Mouse (Mus musculus) kidney, postnatal 25 days (tissue): ENCODE data around the gene Dzip1l.
"Not testable (repeated sequence)": the region's sequence is repeated elsewhere in the genome, so short reads cannot be mapped to it uniquely, and the experiment has no call there.

Experiments used
- DNase-seq, 2 experiments: peaks; one replicate each; pipeline ENCODE4 v3.0.0; 2021; ENCODE audit warnings: mixed read lengths in 2 of 2

Gene Dzip1l

GRCm38 (mm10) chr9:99629281-99630011 lies at the start of gene Dzip1l:
Gene Dzip1l, plus strand, starts transcription at chr9:99629496.
- DNase-seq: peak; percentile 93 to 95

- DNase-seq: peak in 1 of 2 experiments; percentile 60
These were observed 48.6 kb upstream of the Dzip1l start for GRCm38 (mm10) chr9:99580655-99581054.

GRCm38 (mm10) chr9:99587505-99588202 lies 41.6 kb upstream of the Dzip1l start:
- DNase-seq: peak; percentile 49 to 64

DNA sequence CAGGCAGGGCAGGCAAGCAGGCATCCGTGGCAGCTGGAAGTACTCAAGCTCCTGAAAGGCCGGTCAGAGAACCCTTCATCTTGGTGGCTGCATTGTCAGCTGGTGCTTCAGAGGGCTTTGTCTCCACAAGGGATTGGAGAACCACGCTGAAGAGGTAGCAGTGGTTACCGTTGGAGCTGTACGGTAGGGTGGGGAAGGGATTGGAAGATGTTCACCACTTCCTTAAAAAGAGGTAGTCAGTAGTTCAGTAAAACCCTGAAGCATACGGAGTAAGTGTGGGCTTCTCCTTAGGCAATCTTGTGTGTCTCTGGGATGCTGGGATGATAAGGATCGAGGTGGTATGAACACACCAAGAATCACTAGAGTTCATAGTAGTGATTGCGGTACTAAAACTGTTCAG lies 38.2 kb upstream of the Dzip1l start:
- no peak for DNase-seq

DNA sequence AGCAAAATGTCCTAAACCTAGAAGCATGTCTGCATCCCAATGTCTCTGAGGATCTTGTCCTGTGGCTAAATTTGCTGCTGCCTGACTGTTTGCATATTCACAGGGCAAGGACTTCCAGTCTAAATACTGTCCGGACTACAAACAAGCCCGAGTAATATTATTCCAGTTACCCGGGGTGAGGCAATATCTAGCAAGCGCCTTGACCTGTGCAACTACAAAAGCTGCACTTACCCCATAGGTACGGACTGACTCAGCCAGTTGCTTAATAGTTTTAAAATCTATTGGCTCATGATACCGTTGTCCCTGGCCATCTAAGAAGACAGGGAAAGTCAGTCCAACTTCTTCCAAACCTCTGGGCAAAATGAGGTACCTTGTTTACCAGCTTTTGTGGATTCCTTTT lies 30.2 kb upstream of the Dzip1l start:
- DNase-seq: not testable (repeated sequence)

GRCm38 (mm10) chr9:99603566-99603965 lies 25.7 kb upstream of the Dzip1l start:
- no peak for DNase-seq

DNA sequence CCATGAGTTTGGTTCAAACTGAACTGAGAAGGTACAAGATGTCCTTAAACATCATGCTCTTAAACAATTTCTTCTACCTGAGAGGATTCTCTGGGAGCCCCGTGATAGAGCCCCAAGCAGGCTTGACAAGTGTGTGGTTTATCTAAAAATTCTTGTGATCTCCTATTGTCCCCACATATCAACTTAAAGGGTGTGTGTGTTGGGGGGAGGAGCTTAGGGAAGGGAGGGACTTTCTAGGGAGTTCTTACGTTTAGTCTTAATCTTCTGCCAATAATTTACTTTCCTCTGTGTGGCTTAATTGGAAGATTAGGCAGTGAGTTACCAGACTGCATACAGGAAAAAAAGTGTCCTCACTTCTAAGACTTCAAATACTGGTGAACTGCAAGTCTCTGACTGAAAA lies 17.1 kb upstream of the Dzip1l start, which contains the start of gene A4gnt:
Gene A4gnt, plus strand, starts transcription at position 301 of the 400 bp plus-strand sequence.
- DNase-seq: peak; percentile 20 to 35

- no peak for DNase-seq
These were observed 9.6 kb upstream of the Dzip1l start for GRCm38 (mm10) chr9:99619688-99620087.

GRCm38 (mm10) chr9:99620196-99620595 lies 9.1 kb upstream of the Dzip1l start:
- no peak for DNase-seq

DNA sequence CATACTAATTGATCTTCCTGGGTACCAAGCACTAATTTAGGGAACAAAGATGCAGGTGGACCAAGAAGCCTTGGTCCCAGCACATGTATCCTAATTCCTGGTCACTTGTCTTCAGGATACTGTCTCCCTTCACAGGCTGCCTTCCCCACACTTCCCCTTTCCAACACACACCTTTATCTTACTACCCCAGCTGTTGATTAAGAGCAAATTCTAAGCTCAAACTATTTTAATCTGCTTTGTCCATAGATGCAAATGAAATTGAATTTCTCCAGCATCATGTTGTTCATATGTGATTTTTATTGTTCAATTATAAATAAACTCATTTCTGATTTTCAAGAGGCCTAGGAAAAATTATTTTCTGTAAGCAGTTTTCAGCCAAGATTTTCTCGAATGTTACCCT lies 7.3 kb upstream of the Dzip1l start:
- DNase-seq: no peak

GRCm38 (mm10) chr9:99622966-99623365 lies 6.3 kb upstream of the Dzip1l start:
- DNase-seq: peak in 1 of 2 experiments; percentile 35

DNA sequence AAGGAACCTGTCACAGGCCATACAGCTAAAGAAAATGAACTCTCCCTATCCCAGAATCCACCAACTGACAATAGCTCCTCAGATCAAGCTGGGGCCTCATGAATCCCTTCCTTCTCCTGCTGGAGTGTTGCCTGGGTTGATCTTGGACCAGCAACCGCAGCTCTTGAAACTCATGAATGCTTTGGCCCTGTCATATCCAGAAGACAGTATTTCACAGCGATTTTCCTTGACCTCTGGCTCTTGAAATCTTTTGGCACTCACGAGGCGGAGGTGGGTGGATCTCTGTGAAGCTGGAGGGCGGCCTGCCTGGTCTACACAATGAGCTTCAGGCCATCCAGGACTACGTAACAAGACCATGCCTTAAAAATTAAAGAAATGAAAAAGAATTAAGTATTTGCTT lies 5.2 kb upstream of the Dzip1l start:
- DNase-seq: peak in 1 of 2 experiments; percentile 36

DNA sequence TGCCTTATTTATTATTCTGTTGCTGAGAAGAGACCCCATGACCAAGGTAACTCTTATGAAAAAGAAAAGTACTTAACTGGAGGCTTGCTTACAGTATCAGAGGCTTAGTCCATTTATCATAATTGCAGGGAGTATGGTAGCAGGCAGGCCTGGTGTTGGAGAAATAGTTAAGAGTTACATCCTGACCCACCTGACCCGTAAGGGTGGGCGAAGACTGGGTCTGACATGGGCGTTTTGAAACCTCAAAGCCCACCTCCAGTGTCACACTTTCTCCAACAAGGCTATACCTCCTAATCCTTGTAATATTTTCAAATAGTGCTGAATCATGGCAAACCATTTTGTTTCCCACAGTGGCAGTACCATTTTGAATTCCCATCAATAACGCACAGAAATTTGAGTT lies 715 bp upstream of the Dzip1l start:
- peak in 1 of 2 experiments; percentile 29 for DNase-seq

DNA sequence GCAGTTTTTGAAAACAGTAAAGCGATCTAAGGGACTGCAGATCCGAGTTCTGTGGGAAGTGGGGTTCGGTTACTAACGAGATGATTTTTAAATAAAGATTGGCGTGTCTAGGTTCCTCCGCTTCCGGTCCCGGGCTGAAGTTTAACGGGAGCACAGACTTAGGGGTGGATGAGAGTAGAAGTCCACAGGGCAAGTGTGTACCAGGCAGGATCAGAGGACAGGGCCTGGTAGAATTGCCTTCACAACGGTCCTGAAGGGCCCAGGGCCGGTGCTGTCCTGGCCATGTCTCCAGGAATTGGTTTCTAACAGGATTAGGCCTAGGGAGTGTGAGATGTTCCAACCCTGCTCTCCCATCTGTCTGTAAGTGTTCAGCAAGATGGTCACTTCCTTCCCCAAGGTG lies 775 bp downstream of the Dzip1l start:
- DNase-seq: peak; percentile 60 to 79

GRCm38 (mm10) chr9:99630528-99631125 lies 1.3 kb downstream of the Dzip1l start:
- peak in 1 of 2 experiments; percentile 45 for DNase-seq

- DNase-seq: peak; percentile 69 to 84
These were observed 2.5 kb downstream of the Dzip1l start for GRCm38 (mm10) chr9:99631781-99632180.

- DNase-seq: peak; percentile 49 to 71
These were observed 3.0 kb downstream of the Dzip1l start for GRCm38 (mm10) chr9:99632264-99632663.

DNA sequence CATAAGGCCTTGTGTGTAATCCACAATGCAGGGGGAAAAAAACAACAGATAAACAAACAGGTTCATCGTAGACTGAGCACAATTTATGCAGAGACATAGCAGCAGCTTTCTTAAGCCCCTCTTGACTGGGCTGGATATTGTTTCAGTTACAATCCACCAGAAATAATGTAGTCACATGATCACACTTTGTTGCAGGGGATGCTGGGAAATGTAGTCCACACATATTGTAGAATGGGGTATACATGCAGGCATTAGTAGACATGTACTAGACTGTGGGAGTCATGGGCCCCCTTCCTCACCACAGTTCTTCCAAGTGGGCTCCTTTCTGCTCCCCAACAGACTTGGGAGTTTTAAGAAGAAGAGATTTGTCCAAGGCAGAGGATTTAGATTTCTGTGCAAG lies 7.5 kb downstream of the Dzip1l start:
- no peak for DNase-seq

GRCm38 (mm10) chr9:99637227-99637626 lies 7.9 kb downstream of the Dzip1l start:
- DNase-seq: no peak

DNA sequence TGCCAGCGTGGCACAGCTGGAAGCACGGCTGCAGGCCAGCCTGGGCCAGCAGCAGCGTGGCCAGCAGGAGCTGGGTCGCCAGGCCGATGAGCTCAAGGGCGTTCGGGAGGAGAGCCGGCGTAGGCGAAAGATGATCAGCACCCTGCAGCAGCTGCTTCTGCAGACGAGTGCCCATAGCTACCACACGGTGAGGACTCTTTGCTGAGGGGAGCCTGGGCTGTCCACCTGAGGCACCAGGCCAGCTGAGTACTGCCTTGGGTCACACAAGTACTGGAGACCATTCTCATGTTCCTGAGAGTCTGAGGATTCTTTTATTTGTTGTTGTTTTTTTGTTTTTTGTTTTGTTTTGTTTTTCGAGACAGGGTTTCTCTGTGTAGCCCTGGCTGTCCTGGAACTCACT lies 8.4 kb downstream of the Dzip1l start:
- DNase-seq: no peak

DNA sequence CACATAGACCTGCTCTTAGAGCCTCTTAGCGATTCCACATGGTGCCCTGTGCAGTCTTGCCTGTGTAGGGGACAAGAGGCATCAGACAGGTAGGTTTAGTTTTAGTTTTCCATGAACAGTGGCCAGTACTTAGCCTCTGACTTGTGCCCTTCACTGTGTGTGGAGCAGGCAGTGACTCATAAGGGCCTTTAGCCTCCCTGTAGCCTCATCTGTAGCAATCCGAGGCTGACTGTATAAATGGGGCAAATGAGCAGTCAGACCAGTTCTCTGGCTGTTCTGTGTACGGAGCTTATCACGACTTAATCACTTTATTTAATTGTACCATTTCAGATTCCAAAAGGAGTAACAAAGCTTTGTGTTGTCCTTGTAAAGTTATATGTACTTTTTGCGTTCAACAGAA lies 10.7 kb downstream of the Dzip1l start:
- no peak for DNase-seq

DNA sequence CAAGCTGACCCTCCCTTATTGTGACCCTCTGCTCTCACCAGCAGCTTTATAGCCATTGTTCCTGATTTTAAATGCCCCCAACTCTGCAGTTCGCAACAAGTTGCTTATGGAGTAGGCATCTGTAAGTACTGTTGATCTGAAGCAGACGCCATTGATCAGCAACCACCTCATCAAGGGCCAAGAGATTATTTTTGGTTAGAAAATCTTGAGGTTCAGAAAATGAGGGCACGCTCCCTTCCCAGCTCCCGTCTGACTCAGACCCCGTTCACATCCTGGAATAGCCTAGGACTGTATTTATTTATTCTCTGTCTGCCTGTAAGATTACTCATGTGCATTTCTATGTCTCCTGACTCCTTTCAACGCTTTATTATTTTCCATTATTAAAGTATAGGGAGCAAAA lies 16.1 kb downstream of the Dzip1l start:
- DNase-seq: no peak

DNA sequence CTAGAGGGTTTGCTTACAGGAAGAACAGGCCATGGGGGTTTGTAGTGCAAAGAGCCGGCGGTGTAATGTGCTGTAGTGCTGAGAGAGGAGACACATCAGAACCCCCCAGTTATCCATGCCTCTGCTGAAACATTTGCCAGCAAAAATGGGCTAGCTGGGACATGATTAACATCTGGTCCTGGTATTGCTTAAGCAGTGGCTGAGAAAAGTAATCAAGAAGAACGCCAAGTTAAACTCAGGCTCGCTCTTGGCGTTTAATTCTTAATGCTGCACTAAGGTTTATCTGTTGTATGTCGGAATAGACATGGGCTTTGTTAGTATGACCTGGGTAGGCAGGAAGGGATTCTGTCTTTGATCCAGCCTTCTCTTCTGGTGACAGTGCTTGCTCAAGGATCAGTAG lies 16.8 kb downstream of the Dzip1l start:
- no peak for DNase-seq

GRCm38 (mm10) chr9:99660756-99661155 lies 31.5 kb downstream of the Dzip1l start:
- no peak for DNase-seq
